Mouse (Mus musculus) monocyte, adult 59 days (primary cell): Measurements from ENCODE around the gene Setd5. TPM values are rescaled to one million over a fixed set of nuclear protein-coding genes. Genes with fewer than 3 reads are reported as not detected.

Source experiments
- total RNA-seq, 2 experiments: library from RNA; stranded (reverse); gene quantifications; one replicate each; pipeline ENCODE4 v1.2.4; 2023

The Setd5 gene
- total RNA-seq = 10 to 100 TPM; 86.6 to 87.9 TPM

GRCm38 (mm10) chr6:113076686-113077516 is at the start of gene Setd5:
TSS of gene Setd5 (plus strand) at chr6:113077365.

GRCm38 (mm10) chr6:113046041-113046975 is 30.9 kb upstream of the Setd5 start, which contains the start of gene Thumpd3:
TSS of gene Thumpd3 (plus strand) at chr6:113046225.

GRCm38 (mm10) chr6:113194841-113195595 is 117.9 kb downstream of the Setd5 start, which contains the start of gene Lhfpl4:
TSS of gene Lhfpl4 (minus strand) at chr6:113195384.

Other genes starting within 250 kb of the Setd5 start
- gene Srgap3, start 130.1 kb upstream of the Setd5 start, total RNA-seq = 10 to 100 TPM; 13.9 to 19.6 TPM
- gene Thumpd3, start 31.1 kb upstream of the Setd5 start, total RNA-seq = 10 to 100 TPM; 35.8 to 40.3 TPM
- under 1 TPM; 0.34 to 0.58 TPM for gene Lhfpl4, start 118.0 kb downstream of the Setd5 start, total RNA-seq
- 10 to 100 TPM; 60.8 to 64.8 TPM for gene Mtmr14, start 160.5 kb downstream of the Setd5 start, total RNA-seq
- gene Cpne9, start 204.9 kb downstream of the Setd5 start, total RNA-seq = 1 to 10 TPM; 2.2 to 2.4 TPM
- 100 to 1,000 TPM; 146 to 150 TPM for gene Brpf1, start 229.8 kb downstream of the Setd5 start, total RNA-seq
- gene Ogg1, start 249.6 kb downstream of the Setd5 start, total RNA-seq = 10 to 100 TPM; 13.3 to 15.0 TPM